Mouse (Mus musculus): Measurements from ENCODE around the gene Msln.

Msln gene

DNA sequence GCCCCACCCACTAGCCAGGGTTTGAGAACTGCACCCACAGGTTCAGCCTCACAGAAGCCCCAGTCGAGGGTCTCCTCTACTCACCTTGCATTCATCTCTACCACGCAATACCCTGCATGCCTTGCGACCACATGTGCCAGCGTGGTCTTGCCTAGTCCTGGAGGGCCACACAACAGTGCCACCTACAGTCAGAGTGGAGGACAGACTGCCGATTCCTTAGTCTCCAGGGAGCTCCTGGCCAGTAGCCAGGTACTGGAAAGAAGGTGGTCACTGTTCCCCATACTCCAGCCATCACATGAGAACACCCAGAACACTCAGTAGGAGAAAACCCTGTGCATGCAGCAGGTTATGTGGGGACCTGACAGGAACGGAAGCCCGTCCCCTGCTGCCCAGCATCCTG lies 30.3 kb downstream of the Msln start:
- no peak for DNase-seq (ENCODE audit: low spot score)

DNA sequence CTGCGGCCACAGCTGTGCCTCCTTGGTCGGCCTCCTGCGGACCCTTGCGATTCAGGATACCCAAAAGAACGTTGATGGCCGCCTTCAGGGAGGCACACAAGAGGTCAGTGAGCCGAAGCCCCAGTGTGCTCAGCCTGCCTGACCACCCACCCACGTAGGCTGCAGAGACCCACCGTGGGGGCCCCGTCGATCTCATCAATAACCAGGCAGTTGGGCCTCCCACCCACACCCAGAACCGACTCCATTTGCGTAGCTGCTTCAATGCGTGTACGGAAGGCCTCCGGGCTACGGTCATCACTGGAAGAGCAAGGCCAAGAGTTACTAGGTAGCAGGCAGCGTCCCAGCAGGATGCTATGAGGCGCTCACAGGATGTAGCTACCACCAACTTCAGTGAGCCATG lies 30.7 kb downstream of the Msln start:
- no peak for DNase-seq (ENCODE audit: low spot score)

DNA sequence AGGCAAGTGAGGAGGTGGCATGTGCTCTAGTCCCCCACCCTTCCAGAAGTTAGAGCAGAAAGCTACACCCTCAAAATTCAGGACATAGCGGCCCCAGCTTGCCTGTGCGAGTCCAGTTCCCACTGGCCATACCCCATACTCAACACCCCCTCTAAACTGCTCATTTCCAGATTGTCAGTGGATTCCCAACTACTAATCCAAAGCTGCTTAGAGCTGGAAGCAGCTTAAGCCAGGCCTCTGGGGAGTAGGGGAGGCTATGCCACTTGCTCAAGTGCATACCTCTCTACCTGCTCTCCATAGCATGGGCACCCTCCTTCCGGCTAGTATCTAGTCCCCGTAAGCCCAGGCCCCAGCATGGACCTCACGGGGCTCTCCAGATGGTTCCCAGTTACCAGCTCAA lies 32.7 kb downstream of the Msln start:
- no peak for DNase-seq (ENCODE audit: low spot score)

DNA sequence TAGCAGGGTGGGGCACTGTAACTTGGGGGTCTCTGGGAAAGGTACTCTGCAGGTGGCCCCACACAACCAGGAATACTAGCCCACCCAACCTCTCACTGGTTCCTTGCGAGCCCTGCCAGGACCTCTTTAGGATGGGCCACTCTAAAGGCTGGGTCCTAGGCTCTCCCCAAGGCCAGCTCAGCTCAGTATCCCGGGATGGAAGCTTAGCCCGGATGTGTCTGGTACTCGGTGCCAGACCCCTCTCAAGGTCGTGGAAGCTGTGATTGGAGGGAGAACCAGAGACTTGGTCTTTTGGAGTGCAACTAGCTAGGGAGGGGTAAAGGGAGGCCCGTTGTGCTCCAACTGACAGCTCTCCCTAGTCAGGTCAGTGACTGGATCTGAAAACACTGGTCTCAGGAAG lies 36.5 kb downstream of the Msln start:
- no peak for DNase-seq (ENCODE audit: low spot score)

DNA sequence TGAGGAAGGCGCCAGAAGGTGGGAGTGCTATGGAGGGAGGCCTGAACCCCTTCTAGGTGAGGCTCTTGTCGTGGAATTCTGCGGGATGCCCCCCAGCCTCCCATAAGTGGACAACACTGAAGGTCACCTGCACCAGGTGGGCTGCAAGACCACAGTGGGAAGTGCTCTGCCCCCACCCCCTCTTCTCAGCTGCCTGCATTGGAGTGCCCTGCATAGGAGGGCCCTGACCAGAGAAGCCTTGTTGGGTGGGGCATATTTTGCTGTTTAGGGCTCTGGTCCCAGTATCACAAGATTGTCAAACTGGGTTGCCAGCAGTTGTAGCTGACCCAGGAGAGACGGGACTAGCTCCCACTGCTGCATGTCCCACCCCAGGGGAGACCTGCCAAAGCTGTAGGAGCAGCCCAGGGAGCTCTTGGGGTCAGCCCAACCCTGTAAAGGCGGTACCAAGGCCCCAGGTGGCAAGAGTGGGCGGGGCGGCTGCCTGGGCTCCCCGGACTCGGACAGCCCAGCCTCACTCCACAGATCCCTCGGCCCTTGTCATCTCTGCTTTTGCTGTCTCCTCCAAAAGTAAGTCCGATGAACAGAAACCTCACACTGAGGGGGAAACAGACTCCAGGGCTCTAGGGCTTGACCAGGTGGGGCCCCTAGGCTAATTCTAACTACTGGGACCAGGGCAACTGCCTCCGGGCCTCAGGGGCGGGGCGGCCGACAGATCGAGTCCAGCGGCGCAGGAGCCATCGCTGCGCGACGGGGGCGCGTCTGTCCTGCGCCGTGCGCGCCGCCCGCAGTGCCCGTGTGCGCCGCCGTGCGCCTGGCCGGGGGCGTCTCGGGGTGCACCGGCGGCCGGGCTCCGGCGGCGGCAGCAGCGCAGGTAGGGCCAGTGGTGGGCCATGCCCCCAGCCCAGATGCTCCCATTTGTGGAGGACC lies 37.2 kb downstream of the Msln start, which contains the start of gene Gng13:
TSS of gene Gng13 (plus strand) at position 461 of the 927 bp plus-strand sequence.
- DNase-seq (ENCODE audit: low spot score): no peak

DNA sequence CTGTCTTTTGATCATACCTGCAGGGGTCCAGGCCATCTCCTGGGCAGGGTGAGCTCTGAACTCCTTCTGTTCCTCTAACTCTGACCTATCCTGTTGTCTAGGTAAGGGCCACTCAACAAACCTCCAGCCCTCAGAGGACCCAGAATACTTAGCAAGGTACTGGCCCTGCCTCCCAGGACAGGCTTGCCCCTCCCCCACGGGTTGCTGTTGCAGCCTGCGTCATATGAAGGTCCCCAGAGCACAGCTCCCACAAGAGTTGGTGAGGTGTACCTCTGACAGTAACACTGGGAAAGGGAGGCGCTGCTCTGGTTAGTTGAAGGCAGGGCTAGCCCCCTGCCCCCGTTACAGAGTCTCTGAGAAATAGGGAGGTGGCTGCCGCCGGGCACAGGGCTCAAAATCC lies 38.0 kb downstream of the Msln start:
- no peak for DNase-seq (ENCODE audit: low spot score)

DNA sequence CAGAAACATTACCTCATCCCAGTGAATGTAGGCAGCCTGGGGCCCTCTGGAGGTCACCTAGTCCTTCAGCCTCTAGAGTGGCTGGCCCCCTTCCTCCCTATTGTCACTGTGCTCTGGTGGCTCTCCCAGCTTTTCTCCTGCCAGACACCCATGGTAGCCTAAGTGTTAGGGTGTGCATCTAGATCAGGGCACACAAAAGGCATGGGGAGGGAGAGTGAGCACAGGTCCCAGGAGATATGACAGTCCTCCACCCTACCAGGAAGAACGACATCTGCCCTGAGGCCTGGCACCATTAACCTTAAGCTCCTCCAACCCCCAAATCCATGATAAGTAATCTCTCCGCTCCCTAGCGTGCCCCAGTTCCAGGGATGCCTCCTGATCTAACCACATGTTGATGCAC lies 38.6 kb downstream of the Msln start:
- DNase-seq (ENCODE audit: low spot score): no peak

DNA sequence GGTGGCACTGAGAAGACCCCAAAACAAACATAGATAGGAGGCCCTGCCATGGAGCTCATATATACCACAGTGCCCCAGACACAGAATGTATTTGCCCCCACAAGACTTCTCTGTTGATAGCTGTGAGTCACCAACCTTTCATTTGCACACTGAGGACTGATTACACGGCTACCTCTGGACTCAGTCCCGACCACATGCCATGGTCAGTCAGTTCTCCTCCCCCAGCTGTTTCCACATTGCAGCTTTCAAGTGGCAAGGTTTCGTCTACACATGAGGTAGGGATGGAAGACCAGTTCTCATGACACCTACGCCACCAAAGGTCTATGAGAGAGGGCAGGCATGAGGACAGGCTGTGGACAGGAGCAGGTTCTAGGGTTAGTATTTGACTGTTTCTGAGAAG lies 43.0 kb downstream of the Msln start:
- no peak for DNase-seq (ENCODE audit: low spot score)

DNA sequence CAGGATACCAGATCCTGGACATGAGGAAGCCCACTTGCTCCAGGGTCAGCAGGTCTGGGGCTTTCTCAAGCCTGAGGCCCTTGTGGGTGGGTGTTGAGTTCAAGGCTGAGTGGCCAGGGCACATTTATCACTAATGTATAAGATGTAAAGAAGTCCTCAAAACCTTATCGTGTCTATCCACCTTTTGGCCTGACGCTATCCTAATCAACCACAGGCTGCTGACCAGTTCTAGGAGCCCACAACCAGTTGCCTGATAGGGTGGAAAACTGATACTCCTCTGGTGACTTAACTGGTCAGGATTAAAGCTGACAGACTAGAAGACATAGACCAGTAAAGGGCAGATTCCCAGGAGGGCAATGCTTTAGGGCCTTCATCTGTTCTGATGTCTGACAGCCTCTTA lies 44.2 kb downstream of the Msln start:
- DNase-seq (ENCODE audit: low spot score): no peak

DNA sequence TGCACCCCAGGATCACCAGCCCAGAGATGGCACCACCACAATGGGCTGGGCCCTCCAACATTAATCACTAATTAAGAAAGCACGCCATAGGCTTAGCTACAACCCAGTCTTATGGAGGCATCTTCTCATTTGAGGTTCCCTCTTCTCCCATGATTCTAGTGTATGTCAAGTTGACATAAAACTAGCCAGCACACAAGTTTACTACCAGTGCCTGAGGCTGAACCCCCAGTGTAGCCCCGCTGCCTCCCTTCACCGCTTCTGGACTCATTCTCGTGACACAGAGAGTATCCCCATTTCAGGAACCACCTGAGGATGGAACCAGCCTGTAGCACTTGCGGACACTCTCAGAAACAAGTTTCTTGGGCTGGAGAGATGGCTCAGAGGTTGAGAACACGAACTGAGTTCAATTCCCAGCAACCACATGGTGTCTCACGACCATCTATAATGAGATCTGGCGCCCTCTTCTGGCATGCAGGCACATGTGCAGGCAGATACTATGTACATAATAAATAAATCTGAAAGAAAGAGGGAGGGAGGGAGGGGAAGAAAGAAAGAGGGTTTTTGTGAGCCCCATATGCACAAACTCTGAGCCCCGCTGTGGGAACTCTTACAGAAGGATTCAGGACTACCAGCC lies 53.2 kb downstream of the Msln start:
- DNase-seq (ENCODE audit: low spot score): no peak

Data from yolk sac, embryonic 10.5 days (tissue).